Mouse (Mus musculus): ENCODE data around the gene Met.
A peak's percentile ranks its signal among the peaks of the same experiment; 100 is the strongest.

Met gene

GRCm38 (mm10) chr6:17463434-17464280 is at the start of gene Met:
Gene Met (plus strand): TSS chr6:17463800.
- peak; percentile 5 to 10 for DNase-seq

GRCm38 (mm10) chr6:17418226-17418625 is 45.4 kb upstream of the Met start:
- DNase-seq = no peak

- DNase-seq = no peak
These were observed 41.2 kb upstream of the Met start for GRCm38 (mm10) chr6:17422432-17422831.

- no peak for DNase-seq
These were observed 34.6 kb upstream of the Met start for GRCm38 (mm10) chr6:17429041-17429440.

GRCm38 (mm10) chr6:17429611-17430010 is 34.0 kb upstream of the Met start:
- no peak for DNase-seq

GRCm38 (mm10) chr6:17443311-17443710 is 20.3 kb upstream of the Met start:
- no peak for DNase-seq

- DNase-seq = no peak
These were observed 12.3 kb upstream of the Met start for GRCm38 (mm10) chr6:17451305-17451704.

- DNase-seq = no peak
These were observed 8.5 kb upstream of the Met start for GRCm38 (mm10) chr6:17455116-17455515.

- no peak for DNase-seq
These were observed 4.0 kb upstream of the Met start for GRCm38 (mm10) chr6:17459561-17459960.

GRCm38 (mm10) chr6:17461435-17461834 is 2.2 kb upstream of the Met start:
- DNase-seq = no peak

- no peak for DNase-seq
These were observed 853 bp downstream of the Met start for GRCm38 (mm10) chr6:17464281-17465025.

- DNase-seq = no peak
These were observed 2.9 kb downstream of the Met start for GRCm38 (mm10) chr6:17466526-17466925.

- no peak for DNase-seq
These were observed 5.4 kb downstream of the Met start for GRCm38 (mm10) chr6:17468993-17469392.

- DNase-seq = no peak
These were observed 9.5 kb downstream of the Met start for GRCm38 (mm10) chr6:17473128-17473527.

- no peak for DNase-seq
These were observed 14.2 kb downstream of the Met start for GRCm38 (mm10) chr6:17477823-17478222.

- no peak for DNase-seq
These were observed 14.7 kb downstream of the Met start for GRCm38 (mm10) chr6:17478252-17478651.

- no peak for DNase-seq
These were observed 15.4 kb downstream of the Met start for GRCm38 (mm10) chr6:17478838-17479570.

GRCm38 (mm10) chr6:17481068-17481467 is 17.5 kb downstream of the Met start:
- DNase-seq = no peak

- no peak for DNase-seq
These were observed 21.6 kb downstream of the Met start for GRCm38 (mm10) chr6:17485244-17485643.

GRCm38 (mm10) chr6:17485782-17486181 is 22.2 kb downstream of the Met start:
- no peak for DNase-seq

- DNase-seq = no peak
These were observed 24.8 kb downstream of the Met start for GRCm38 (mm10) chr6:17488291-17488817.

- DNase-seq = no peak
These were observed 27.2 kb downstream of the Met start for GRCm38 (mm10) chr6:17490786-17491185.

- DNase-seq = no peak
These were observed 27.9 kb downstream of the Met start for GRCm38 (mm10) chr6:17491502-17491901.

Data from spleen, adult 18-20 months (tissue).